Mouse (Mus musculus) liver, postnatal 0 days (tissue): ENCODE measurements around the gene Timp2.

Source experiments
- CTCF ChIP-seq: sonication (generic); IDR thresholded peaks from 2 replicates; pipeline ENCODE4 v1.5.1; 2016; ENCODE audit warnings: antibody characterized with exemption, low read depth
- EP300 ChIP-seq: IDR thresholded peaks from 2 replicates; pipeline ENCODE4 v1.6.1; 2016; ENCODE audit warnings: antibody characterized with exemption, low read depth, mild to moderate bottlenecking

DNA sequence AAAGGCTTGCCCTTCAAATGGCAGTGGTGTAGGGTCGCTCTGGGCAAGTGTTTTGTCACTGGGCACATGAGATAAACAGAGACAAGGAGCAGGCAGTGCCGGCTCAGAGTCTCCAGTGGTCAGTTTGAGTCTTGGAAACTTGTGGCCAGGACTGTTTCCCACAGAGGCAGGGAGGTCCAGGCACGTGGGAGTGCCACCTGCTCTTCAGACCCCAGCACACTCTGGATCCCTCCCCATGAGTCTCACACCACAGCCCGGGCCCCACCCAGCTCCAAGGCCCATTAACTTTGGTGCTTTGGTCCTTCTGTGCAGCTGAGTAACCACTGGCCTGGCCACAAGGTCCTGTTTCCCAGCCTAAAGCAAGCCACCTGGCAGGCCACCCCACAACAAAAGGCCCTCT, 33.6 kb downstream of the Timp2 start:
- no peak for TF ChIP-seq EP300
- TF ChIP-seq CTCF = no peak
